Mouse (Mus musculus): ENCODE results near the gene Olfr1278. TPM values are rescaled to one million over a fixed set of nuclear protein-coding genes. Genes with fewer than 3 reads are reported as not detected.
"Not testable (repeated sequence)": the region's sequence is repeated elsewhere in the genome, so short reads cannot be mapped to it uniquely, and the experiment has no call there.

The Olfr1278 gene
- total RNA-seq (2021), result not detected
- long read RNA-seq, experiment 1, result 0 reads
- long read RNA-seq, experiment 2, result 0 reads

GRCm38 (mm10) chr2:111289836-111290235 lies at the start of gene Olfr1278:
Gene Olfr1278 (plus strand): TSS chr2:111290136.
- DNase-seq, result no peak

DNA sequence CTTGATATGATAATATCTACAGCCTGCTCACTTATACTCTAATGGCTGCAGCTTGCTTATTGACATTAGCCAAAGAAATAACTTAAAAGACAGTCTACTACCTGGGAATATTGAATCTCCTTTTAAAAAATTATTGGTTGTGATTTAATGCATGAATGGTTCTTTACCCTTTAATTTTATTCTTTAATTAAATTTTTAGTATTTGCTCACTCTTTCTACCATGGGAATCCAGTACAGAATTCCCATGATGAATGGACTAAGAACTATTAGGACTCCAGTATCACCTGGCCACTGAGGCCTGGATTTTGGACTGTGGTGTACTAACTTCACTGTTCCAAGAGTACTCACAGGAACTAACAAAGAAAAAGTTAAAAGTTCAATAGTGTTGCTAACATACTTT lies 35.7 kb upstream of the Olfr1278 start, which contains the start of gene Olfr1276:
Gene Olfr1276 (plus strand): TSS at position 301 of the 400 bp plus-strand sequence.
- DNase-seq, result no peak

- no peak for DNase-seq
Observed at GRCm38 (mm10) chr2:111274006-111274405, 15.9 kb upstream of the Olfr1278 start, which contains the start of gene Olfr1277. Gene Olfr1277 (minus strand): TSS chr2:111274106.

DNA sequence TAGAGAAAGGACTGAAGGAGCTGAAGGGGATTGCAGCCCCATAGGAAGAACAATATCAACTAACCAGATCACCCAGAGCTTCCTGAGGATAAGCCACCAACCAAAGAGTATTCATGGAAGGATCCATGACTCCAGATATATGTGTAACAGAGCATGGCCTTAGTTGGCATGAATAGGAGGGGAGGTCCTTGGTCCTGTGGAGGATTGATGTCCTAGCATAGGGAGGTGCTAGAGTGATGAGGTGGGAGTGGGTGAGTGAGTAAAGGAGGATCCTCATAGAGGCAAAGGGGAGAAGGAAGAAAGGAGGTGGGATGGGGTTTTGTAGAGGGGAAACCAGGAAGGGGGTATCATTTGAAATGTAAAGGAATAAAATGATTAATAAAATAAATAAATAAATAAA lies 8.6 kb downstream of the Olfr1278 start:
- no peak for DNase-seq

DNA sequence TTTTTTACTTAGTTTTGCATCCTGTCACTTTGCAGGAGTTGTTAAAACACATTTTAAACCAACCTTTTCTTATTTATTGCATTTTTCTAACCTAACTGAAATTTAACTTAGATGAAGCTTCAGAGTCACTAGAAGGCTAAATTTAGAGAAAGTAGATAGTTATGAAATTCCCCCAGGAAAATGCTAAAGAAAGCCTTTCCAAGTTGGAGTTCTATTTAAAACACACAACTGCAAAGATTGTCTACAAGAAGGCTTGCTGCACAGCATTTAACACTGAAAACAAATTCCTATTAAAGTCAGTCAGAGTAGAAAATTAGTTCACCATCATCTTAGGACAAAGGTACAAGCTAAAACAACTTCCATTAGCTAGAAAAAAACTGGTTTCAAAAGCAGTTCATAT lies 10.4 kb downstream of the Olfr1278 start, which contains the start of gene Olfr1279:
Gene Olfr1279 (plus strand): TSS at position 262 of the 400 bp plus-strand sequence.
- no peak for DNase-seq

DNA sequence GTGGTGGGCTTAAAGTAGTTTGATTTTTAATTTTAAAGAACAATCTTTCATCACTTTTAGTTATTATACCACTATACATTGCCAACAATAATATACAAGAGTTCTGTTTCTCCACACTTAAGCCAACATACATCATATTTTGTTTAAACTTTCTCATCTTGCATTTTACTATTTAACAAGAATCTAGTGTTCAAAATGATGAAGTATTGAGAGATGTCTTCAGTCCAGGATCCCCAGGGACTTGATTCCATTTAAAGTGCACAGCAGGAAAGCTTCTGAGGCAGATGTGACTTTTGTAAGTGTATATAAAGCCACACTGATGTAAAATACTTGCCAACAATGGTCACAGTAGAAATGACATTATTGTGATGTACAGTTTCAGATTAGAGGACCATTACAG lies 23.8 kb downstream of the Olfr1278 start, which contains the start of gene Olfr1280:
Gene Olfr1280 (plus strand): TSS at position 301 of the 400 bp plus-strand sequence.
- no peak for DNase-seq

GRCm38 (mm10) chr2:111326220-111326619 lies 36.3 kb downstream of the Olfr1278 start, which contains the start of gene Olfr1281:
Gene Olfr1281 (plus strand): TSS chr2:111326520.
- DNase-seq, result no peak

DNA sequence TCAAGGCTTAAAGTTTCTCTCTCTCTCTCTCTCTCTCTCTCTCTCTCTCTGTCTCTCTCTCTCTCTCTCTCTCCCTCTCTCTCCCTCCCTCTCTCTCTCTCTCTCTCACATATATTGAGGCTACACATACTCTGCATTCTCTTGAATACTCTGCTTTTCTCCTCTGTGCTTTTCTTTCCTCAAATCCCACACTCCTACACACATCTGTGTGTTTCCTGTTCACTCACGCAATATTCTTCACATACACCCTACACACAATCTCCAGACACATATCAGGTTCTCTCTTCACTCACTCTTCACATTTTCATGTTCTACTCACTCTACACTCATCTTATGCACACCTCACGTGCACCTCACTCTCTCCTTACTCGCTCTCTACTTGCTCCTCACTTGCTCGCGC lies 43.8 kb downstream of the Olfr1278 start:
- not testable (repeated sequence) for DNase-seq

GRCm38 (mm10) chr2:111335976-111336375 lies 46.0 kb downstream of the Olfr1278 start, which contains the start of gene Olfr1282:
Gene Olfr1282 (minus strand): TSS chr2:111336076.
- DNase-seq, result no peak

Other genes starting within 250 kb of the Olfr1278 start
- not detected for gene Gm13941, start 184.2 kb upstream of the Olfr1278 start, total RNA-seq (2021)
- gene Gm15130, start 137.2 kb upstream of the Olfr1278 start, total RNA-seq (2021), result not detected
- gene 4930430A15Rik, start 60.5 kb upstream of the Olfr1278 start, total RNA-seq (2021), result not detected
- not detected for gene Olfr1275, start 54.9 kb upstream of the Olfr1278 start, total RNA-seq (2021)
- not detected for gene Olfr1276, start 35.6 kb upstream of the Olfr1278 start, total RNA-seq (2021)
- gene Olfr1277, start 16.0 kb upstream of the Olfr1278 start, total RNA-seq (2021), result not detected
- gene Olfr1279, start 10.5 kb downstream of the Olfr1278 start, total RNA-seq (2021), result not detected
- not detected for gene Olfr1280, start 23.9 kb downstream of the Olfr1278 start, total RNA-seq (2021)
- not detected for gene Olfr1281, start 36.4 kb downstream of the Olfr1278 start, total RNA-seq (2021)
- gene Olfr1282, start 45.9 kb downstream of the Olfr1278 start, total RNA-seq (2021), result not detected
- not detected for gene Olfr1283, start 76.7 kb downstream of the Olfr1278 start, total RNA-seq (2021)
- gene Olfr1284, start 85.4 kb downstream of the Olfr1278 start, total RNA-seq (2021), result not detected
- gene Olfr1286, start 133.0 kb downstream of the Olfr1278 start, total RNA-seq (2021), result not detected
- not detected for gene Olfr1287, start 159.0 kb downstream of the Olfr1278 start, total RNA-seq (2021)
- not detected for gene Olfr1288, start 184.0 kb downstream of the Olfr1278 start, total RNA-seq (2021)
- gene Olfr1289, start 190.7 kb downstream of the Olfr1278 start, total RNA-seq (2021), result not detected
- gene Olfr1290, start 203.7 kb downstream of the Olfr1278 start, total RNA-seq (2021), result not detected
- gene Olfr1291-ps1, start 207.0 kb downstream of the Olfr1278 start, total RNA-seq (2021), result not detected
- gene Olfr1293-ps, start 235.1 kb downstream of the Olfr1278 start, total RNA-seq (2021), result not detected